Mouse (Mus musculus): ENCODE measurements around the gene Aph1c.

DNA sequence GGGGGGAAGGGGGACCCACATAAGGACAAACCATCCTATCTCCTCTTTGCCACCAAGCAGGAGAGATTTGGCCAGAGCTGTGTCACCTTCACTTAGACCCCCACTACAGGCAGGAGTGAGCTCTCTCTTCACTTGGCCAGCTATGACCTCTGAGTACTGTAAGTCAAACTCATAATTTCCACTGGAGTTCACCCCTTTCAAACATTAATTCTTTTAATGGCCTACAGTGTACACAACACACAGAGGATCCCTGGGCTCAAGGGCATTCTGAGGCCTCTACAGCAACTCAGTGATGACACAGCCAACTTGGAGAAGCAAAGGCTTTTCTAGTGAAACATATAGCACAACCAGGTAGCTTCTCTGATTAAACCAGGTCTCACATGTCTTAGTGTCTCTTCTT lies 63.8 kb downstream of the Aph1c start:
- TF ChIP-seq POLR2A (IDR thresholded peaks at IDR 0.05; ENCODE audit: insufficient read depth, low read depth, low read length) (no peak), CTCF (IDR thresholded peaks at IDR 0.05; ENCODE audit: insufficient read depth, low read depth, low read length) (no peak)

Measured in olfactory bulb, adult 2 months (tissue).